Mouse (Mus musculus): ENCODE data around the gene Tmem199.

Gene Tmem199

DNA sequence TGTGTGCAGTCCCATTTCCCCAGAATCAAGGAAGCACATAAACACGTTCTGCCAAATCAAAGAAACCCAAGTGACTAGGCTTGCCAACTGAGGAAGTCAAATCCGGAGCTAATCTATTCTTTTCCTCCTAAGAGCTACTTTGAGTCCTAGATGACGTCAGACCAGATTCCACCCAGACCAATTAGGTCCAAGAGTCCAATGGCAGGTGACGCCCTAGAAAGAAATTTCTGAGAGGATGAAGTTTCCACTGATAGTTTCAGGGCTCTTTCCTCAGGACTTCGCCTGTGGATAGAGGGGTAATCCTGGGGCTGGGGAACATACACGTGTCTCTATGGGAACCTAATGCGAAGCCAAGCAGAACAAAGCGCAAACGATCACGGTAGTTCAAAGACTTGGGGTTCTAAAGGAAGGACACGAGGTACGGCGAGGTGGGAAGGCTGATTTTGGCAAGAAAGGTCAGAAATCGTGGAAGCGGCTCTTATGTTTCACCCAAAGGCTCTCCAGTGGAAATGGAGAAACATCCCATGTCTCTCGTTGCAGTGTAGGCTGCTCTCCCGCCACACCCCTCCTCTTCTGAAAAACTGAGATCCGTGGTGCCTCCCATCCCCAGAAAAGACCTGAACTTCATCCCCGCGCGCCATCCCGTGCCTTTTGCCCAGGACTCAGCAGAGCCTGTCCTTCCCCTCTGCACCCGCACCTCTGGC lies 23.6 kb upstream of the Tmem199 start:
- TF ChIP-seq GATA4 (IDR thresholded peaks at IDR 0.05; ENCODE audit: insufficient replicate concordance, low read length): peak; percentile 63; the same call in 1 of the 2 replicates

DNA sequence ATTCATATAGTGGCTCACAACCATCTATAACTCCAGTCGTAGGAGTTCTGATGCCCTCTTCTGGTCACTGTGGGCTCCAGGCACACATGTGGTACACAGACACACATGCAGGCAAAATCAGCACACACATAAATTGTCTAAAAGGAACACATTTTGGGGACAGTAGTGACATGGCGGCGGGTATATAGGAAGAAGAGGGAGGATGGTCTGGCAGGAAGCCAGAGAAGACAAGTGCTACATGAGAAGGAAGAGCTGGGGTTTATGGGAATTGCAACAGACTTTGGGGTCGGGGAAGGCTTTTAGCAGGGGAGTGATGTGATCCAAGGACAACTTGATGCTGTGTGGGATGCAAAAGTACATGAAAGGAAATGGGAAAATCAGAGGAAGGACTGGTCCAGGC lies 22.5 kb upstream of the Tmem199 start:
- no peak for TF ChIP-seq GATA4 (IDR thresholded peaks at IDR 0.05; ENCODE audit: insufficient replicate concordance, low read length)

DNA sequence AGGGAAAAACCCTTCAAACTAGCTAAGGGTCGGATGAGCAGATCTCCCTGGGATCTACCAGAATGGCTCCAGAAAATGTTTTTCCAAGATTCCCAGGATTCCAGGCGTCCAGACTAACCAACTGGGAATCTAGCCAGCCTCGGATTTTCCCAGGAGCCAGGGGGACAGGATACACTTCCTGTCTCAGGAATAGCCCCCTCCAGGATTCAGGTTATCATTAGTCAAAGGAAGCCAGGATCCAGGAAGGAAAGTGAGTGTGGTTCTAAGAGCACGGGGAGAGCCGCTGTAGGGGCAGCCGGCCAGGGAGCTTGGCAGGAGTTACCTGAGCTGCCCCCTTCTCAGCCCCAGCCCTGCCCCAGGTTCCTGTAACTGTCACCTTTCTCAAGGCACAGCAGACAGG lies 19.1 kb upstream of the Tmem199 start:
- peak; percentile 81; the same call in 1 of the 2 replicates for TF ChIP-seq GATA4 (IDR thresholded peaks at IDR 0.05; ENCODE audit: insufficient replicate concordance, low read length)

DNA sequence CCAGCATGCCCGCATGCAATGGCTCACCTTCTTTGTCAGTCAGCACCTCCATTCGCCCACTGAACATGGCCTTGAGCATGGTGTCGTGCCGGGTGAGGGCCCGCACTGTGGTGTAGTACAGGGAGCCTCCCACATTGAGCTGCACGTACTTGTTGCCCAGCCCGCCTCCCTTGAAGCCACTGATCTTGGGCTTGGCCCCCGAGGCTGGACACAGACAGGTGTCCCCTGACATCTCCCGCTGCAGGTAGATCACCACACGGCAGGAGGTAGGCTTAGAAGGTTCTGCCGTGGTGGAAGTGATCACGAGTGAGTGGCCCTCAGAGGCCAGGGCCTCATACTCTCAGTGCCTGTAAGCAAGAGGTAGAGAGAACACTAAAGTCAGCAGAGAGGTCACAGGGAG lies 18.0 kb upstream of the Tmem199 start:
- TF ChIP-seq GATA4 (IDR thresholded peaks at IDR 0.05; ENCODE audit: insufficient replicate concordance, low read length): no peak

DNA sequence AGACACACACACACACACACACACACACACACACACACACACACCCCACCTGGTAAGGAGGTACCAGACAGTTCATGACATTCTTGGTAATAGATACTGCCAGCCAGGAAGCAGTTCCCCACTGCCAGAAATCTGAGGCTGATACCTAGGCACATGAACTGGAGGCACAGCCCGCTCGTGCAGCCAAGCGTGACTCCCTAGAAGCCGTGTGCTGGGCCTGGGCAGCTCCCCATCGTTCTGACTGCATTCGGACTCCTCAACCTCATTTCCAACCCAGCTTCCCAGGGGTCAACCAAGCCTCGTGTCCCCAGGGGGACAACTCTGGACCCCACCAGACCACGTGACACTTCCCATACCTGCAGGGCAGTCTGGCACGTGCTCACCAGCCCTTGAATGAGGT lies 16.7 kb upstream of the Tmem199 start:
- no peak for TF ChIP-seq GATA4 (IDR thresholded peaks at IDR 0.05; ENCODE audit: insufficient replicate concordance, low read length)

DNA sequence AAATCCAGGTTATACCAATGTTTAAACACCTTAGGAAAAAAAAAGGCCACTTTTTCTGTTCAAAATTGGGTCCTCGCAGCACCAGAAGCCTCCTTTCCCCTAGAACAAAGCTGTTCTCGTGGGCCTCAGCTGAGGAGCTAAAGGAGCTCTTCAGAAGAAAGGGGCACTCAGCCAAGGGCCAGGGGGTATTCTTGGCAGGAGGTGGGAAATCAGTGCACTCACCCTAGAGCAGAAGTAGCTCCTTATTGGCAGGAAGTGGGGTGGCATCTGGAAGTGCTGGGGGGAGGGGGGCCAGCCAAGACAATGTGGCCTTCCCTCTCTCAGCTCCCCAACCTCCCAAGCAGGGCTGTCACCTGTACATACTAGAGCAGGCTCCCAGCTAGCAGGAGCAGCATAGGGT lies 12.9 kb upstream of the Tmem199 start:
- TF ChIP-seq GATA4 (IDR thresholded peaks at IDR 0.05; ENCODE audit: insufficient replicate concordance, low read length): no peak

DNA sequence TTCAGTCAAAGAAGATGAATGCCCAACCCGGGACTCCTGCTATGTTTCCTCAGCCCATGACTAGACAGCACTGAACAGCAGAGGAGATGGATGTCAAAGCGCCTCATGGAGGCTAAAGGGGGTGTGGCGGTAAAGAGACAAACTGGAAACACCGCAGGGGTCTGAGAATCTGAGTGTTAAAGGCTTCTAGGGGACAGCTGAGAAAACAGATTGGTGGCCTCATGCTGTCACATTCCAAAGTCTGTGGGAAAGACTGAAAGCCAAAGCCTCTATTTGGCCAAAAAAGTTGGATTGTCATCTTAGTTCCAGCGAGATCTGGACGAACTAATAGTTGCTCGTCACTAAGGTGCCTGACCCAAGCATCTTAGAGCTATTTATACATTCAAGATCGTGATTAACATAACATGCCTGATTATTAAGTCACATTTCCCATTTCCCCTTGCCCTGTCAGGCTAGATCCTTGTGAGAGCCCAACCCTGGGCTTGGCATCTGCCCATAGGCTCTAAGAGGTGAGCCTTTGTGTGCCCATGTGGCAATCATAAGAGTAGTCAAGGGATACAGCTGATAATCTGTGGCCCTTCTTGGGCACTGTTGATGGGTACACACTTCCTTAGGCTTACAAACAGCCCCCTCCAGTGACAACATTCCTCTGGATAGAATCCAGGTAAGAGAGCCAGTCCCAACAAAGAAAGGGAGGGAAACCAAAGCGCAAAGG lies 11.4 kb upstream of the Tmem199 start:
- TF ChIP-seq GATA4 (IDR thresholded peaks at IDR 0.05; ENCODE audit: insufficient replicate concordance, low read length): no peak

DNA sequence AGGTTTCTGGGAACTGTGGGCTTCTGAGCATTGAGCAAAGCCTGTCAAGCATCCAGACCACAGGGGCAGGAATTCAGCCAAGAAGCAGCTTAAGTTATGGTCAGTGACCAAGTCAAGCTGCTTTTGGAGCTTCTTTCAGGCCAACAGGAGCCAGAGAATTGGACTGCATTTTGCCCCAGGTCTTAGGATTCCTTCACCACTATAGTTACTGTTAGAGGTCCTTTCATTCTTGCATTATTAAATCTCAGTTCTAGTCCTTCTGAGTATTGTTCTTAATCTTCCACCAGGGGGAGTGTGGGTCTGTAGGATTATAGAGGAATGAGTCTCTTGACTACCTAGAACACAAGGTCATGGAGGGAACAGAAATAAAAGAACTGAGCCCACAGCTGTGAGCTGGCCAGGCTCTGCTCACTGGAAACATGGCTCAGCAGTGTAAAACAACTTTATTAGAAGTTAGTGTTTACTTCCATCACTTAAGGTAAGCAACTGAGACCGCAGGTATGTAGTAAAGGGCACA lies 10.6 kb upstream of the Tmem199 start:
- TF ChIP-seq GATA4 (IDR thresholded peaks at IDR 0.05; ENCODE audit: insufficient replicate concordance, low read length): no peak

DNA sequence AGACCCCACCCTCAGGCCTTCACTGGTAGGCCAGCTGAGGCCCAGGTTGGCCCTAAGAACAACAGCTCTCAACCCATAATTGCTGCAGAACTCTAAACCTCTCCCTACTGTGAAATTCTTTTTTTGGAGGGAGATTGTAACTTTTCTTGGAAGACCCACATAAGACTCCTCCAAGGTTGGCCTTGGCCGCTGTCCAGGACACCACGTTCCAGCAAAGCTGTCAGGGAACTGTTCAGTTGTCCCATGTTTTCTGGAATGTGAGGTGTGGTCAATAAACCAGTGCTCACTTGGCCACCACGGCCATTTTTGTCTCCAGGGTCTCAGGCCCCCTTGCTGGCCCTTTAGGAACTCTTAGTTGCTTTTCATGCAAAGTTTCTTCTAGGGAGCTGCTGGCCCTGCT lies 9.9 kb upstream of the Tmem199 start:
- TF ChIP-seq GATA4 (IDR thresholded peaks at IDR 0.05; ENCODE audit: insufficient replicate concordance, low read length): no peak

DNA sequence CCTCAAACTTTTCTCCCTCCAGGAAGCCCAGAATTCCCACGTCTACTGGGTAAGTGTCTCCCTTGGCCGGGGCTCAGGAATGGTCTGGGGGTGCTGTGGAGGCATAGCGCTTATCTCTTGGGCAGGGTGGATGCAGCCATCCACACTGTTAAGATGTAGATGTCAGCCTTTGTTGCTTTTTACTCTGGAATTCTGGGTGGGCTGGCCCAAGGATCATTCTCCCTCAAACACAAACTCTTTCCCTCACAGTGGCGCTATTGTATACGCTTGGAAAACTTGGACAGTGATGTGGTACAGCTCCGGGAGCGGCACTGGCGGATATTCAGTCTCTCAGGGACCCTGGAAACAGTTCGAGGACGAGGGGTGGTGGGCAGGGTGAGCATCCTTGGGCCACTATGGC lies 7.0 kb upstream of the Tmem199 start:
- TF ChIP-seq GATA4 (IDR thresholded peaks at IDR 0.05; ENCODE audit: insufficient replicate concordance, low read length): no peak

DNA sequence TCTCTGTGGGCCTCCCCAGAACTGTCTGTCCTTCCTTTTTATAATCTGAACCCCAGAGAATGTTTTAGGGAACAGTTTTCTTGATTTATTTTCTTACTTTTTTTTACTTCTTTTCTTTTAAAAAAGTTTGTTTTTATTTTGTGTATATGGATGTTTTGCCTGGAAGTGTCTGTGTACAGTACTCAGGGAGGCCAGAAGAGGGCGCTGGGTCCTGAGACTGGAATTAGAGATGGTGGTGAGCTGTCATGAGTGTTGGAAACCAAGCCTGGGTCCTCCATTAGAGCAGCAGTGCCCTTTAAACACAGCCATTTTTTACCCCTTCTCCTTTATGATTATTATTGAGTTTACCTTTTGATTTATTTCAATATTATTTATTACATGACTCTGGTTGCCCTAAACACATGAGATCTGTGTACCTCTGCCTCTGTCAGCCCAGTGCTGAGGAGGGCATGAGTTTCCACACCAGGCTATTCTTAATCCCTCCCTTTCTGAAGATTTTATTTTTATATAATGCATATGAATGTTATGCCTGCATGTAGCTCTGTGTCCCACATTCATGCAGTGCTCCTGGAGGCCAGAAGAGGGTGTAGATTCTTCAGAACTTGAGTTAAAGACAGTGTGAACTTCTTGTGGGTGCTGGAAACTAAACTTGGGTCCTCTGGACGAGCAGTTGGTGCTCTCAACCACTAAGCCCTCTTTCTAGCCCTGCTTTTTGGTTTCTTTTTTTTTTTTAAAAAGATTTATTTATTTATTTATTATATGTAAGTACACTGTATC lies 3.8 kb upstream of the Tmem199 start:
- no peak for TF ChIP-seq GATA4 (IDR thresholded peaks at IDR 0.05; ENCODE audit: insufficient replicate concordance, low read length)

DNA sequence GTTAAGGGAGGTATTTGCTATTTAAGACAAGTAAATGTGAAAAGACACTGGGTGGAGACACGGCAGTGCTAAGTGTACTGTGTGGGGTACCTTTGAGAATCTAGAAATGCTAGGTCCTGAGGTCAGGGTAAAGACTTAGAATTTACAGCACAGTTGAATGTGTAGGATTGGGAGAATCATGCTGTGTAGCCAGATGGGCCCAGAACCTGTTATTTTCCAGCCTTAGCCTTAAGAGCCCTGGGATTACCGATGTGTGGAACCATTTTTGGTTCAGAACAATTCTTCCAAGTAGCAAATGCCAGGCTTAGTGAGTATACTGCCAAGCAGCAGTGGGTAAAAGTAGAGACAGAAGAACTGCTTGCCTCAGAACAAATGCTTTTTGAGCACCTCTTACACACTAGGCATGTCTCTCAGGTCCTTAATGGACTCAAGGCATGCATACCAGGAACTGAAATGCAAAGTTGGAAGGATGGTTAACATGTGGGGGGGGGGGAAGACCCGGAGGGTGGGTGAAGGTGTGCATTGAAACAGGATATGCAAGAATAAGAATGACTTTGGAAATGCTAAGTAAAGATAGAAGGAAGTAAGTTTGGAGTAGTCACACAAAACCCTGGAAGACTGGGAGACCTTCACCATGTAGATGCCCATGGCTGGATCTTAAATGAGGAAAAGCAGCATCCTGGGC lies 1.3 kb upstream of the Tmem199 start:
- no peak for TF ChIP-seq GATA4 (IDR thresholded peaks at IDR 0.05; ENCODE audit: insufficient replicate concordance, low read length)

DNA sequence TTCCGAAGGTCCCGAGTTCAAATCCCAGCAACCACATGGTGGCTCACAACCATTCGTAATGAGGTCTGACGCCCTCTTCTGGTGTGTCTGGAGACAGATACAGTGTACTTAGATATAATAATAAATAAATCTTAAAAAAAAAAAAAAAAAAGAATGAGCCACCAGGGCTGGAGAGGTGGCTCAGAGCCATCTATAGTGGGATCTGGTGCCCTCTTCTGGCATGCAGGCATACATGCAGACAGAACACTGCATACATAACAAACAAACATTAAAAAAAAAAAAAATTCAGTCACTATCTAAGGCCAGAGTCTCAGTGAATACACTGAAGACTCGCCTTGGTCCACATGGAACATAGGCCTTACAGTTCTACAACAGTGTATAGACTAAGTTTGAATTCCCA lies 2.8 kb downstream of the Tmem199 start:
- no peak for TF ChIP-seq GATA4 (IDR thresholded peaks at IDR 0.05; ENCODE audit: insufficient replicate concordance, low read length)

DNA sequence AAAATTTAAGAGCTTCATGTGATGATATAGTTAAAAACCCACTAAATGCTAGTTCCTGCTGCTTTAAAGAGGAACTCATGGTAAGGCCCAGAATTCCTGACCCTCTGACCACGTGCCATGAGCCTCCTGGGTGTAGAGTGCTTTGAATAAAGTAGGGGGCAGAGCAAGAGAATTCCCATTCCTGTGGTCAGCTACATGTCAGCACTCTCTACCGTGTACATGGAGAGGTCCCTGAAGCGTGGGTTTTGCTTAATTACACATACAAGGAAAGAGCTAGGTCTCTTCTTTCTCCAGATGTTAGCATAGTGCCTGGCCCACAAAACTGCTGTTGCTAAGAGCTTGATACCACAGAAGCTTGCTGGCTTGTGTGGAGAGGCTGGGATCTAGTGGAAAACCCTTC lies 6.5 kb downstream of the Tmem199 start:
- TF ChIP-seq GATA4 (IDR thresholded peaks at IDR 0.05; ENCODE audit: insufficient replicate concordance, low read length): no peak
